ENCODE assay signal across 8 mouse cellular contexts in genomic region chr9:35199772-35200471, GRCm38 (mm10). TPM values are rescaled to one million over a fixed set of nuclear protein-coding genes. Genes with fewer than 3 reads are reported as not detected.
DNase-seq lines count a peak whose midpoint lies in the region; ATAC-seq and TF ChIP-seq lines count a peak whose summit lies in the region.

Srpr (plus strand) TSS chr9:35200175.
Tirap (minus strand) TSS chr9:35200291.

- H3K4me3 ChIP-seq in lung, embryonic 15.5 days, result peak within 1 kb of the TSS; percentile 64
- H3K4me3 ChIP-seq in olfactory bulb, adult 2 months (ENCODE audit: insufficient read depth, low read depth, low read length), result peak within 1 kb of the TSS; percentile 46
- H3K4me3 ChIP-seq in thymus, adult 2 months (ENCODE audit: control insufficient read depth, insufficient read depth, low read length), result peak within 1 kb of the TSS; percentile 39

- peak within 1 kb of the TSS; percentile 65 for H3K9ac ChIP-seq in lung, embryonic 15.5 days

- DNase-seq in MN1 (ENCODE audit: low spot score), result peak; percentile 85
- DNase-seq in cerebellum, adult 9-10 months, result peak; percentile 86
- peak; percentile 61 to 71 for DNase-seq in layer of hippocampus, adult 8-10 months (ENCODE audit: low spot score in 2 of 2)
- DNase-seq in thymus, adult 2 months, result peak; percentile 84

- TF ChIP-seq POLR2A in olfactory bulb, adult 2 months (IDR thresholded peaks at IDR 0.05; ENCODE audit: insufficient read depth, low read depth, low read length), result no peak
- no peak for TF ChIP-seq POLR2A in thymus, adult 2 months (IDR thresholded peaks at IDR 0.05; ENCODE audit: control insufficient read depth, extremely low read depth, insufficient read depth, low read length, poor library complexity)

- H3K27me3 ChIP-seq in lung, embryonic 15.5 days, result no peaks in the 10 kb centered on the region
- H3K27me3 ChIP-seq in thymus, adult 2 months (ENCODE audit: control insufficient read depth, insufficient read depth, low read length), result no peaks in the 10 kb centered on the region

- under 1% methylated on average over 44 of the region's 44 CpGs for WGBS in lung, embryonic 15.5 days
- WGBS in olfactory bulb, adult 2 months, result under 1% methylated on average over 41 of the region's 44 CpGs
- 2% methylated on average over 44 of the region's 44 CpGs for WGBS in thymus, adult 2 months

- peak within 1 kb of the TSS; percentile 74 for H3K4me2 ChIP-seq in lung, embryonic 15.5 days

- peak within 1 kb of the TSS; percentile 48; the same call in 1 of the 2 replicates for H3K27ac ChIP-seq in lung, embryonic 15.5 days
- no peak within 1 kb of the TSS for H3K27ac ChIP-seq in olfactory bulb, adult 2 months (ENCODE audit: insufficient read depth, low read depth, low read length)
- no peak within 1 kb of the TSS; the same call in 1 of the 2 replicates for H3K27ac ChIP-seq in thymus, adult 2 months (ENCODE audit: control insufficient read depth, insufficient read depth, low read length)

- H3K4me1 ChIP-seq in lung, embryonic 15.5 days, result peaks cover 7% of the 10 kb centered on the region; the same call in 1 of the 2 replicates
- H3K4me1 ChIP-seq in olfactory bulb, adult 2 months (ENCODE audit: control insufficient read depth, insufficient read depth, low read length), result peaks cover 6% of the 10 kb centered on the region; the same call in 1 of the 2 replicates
- peaks cover 11% of the 10 kb centered on the region for H3K4me1 ChIP-seq in thymus, adult 2 months (replicated peaks; ENCODE audit: control insufficient read depth, insufficient read depth, low read length)

- TF ChIP-seq CTCF in olfactory bulb, adult 2 months (IDR thresholded peaks at IDR 0.05; ENCODE audit: insufficient read depth, low read depth, low read length), result peak; percentile 80
- TF ChIP-seq CTCF in thymus, adult 2 months (IDR thresholded peaks at IDR 0.05; ENCODE audit: borderline replicate concordance, control insufficient read depth, extremely low read depth, insufficient read depth, low read length, poor library complexity), result peak; percentile 89

- H3K36me3 ChIP-seq in lung, embryonic 15.5 days, result 0 out of 2 replicates have a peak, but pooled peaks cover 6% of the 10 kb centered on the region
- H3K36me3 ChIP-seq in thymus, adult 2 months (ENCODE audit: control insufficient read depth, insufficient read depth, low read length), result peaks cover 4% of the 10 kb centered on the region; the same call in 1 of the 2 replicates

- peak; percentile 84 for ATAC-seq in frontal cortex, adult (ENCODE audit: low TSS enrichment)
- ATAC-seq in hematopoietic stem cell, adult 5-6 weeks (replicated peaks in 1 of 2; ENCODE audit: insufficient read depth in 1 of 2, low FRiP score in 2 of 2, low TSS enrichment in 1 of 2, low read depth in 1 of 2, poor library complexity in 2 of 2, severe bottlenecking in 2 of 2), result peak; percentile 97 to 98
- ATAC-seq in lung, embryonic 15.5 days (ENCODE audit: borderline replicate concordance, extremely low read depth, low FRiP score, low TSS enrichment), result peak; percentile 93

- no peaks in the 10 kb centered on the region for H3K9me3 ChIP-seq in lung, embryonic 15.5 days

RNA-seq across cellular contexts. Expression of gene Srpr, which starts in this region (rescaled TPM):
- total RNA-seq in hematopoietic stem cell, adult 5-6 weeks (2017), result 76.2 and 82.3 TPM in 2 replicates
- 10 to 100 TPM; 62.5 to 86.8 (median 73.2) TPM for total RNA-seq in layer of hippocampus, adult 8-10 months (2022)
- polyA plus RNA-seq in lung, embryonic 15.5 days (2015; fragmentation: Nextera tagmentation; extraction: Ambion mirVana), result 113 and 118 TPM in 2 replicates
- polyA plus RNA-seq in olfactory bulb, adult 2 months (2012; ENCODE audit: insufficient read depth, insufficient read length, low replicate concordance, missing spikeins), result not detected in 2 replicates
- polyA plus RNA-seq in thymus, adult 2 months (2012; rRNA removed), result 58.2 and 70.1 TPM in 2 replicates

RNA-seq across cellular contexts. Expression of gene Tirap, which starts in this region (rescaled TPM):
- total RNA-seq in hematopoietic stem cell, adult 5-6 weeks (2017), result 4.1 and 18.9 TPM in 2 replicates
- total RNA-seq in layer of hippocampus, adult 8-10 months (2022), result 1 to 10 TPM; 2.6 to 6.6 (median 3.2) TPM
- polyA plus RNA-seq in lung, embryonic 15.5 days (2015; fragmentation: Nextera tagmentation; extraction: Ambion mirVana), result 10.6 and 14.0 TPM in 2 replicates
- polyA plus RNA-seq in olfactory bulb, adult 2 months (2012; ENCODE audit: insufficient read depth, insufficient read length, low replicate concordance, missing spikeins), result not detected in 2 replicates
- 3.2 and 5.2 TPM in 2 replicates for polyA plus RNA-seq in thymus, adult 2 months (2012; rRNA removed)

Comparison
In these comparisons a context has a peak if more than half of its experiments do, and no peak if none do; other contexts are left out.
1. RNA of gene Srpr (polyA plus RNA-seq): 113 to 118 TPM in lung, embryonic 15.5 days and 58.2 to 70.1 TPM in thymus, adult 2 months; not detected in olfactory bulb, adult 2 months; every median in the first group is over 10 times any median in the second.
2. Peak in every context shown above with its lines, with median percentiles within 50 percentile points of each other: DNase-seq, ATAC-seq and H3K4me3 ChIP-seq.